Mouse (Mus musculus): ENCODE results near the gene Ppm1g. TPM values are rescaled to one million over a fixed set of nuclear protein-coding genes. Genes with fewer than 3 reads are reported as not detected.
A peak's percentile ranks its signal among the peaks of the same experiment; 100 is the strongest.

Ppm1g gene
- total and polyA plus RNA-seq, 3 experiments: 96.9 to 366 (median 182) TPM

DNA sequence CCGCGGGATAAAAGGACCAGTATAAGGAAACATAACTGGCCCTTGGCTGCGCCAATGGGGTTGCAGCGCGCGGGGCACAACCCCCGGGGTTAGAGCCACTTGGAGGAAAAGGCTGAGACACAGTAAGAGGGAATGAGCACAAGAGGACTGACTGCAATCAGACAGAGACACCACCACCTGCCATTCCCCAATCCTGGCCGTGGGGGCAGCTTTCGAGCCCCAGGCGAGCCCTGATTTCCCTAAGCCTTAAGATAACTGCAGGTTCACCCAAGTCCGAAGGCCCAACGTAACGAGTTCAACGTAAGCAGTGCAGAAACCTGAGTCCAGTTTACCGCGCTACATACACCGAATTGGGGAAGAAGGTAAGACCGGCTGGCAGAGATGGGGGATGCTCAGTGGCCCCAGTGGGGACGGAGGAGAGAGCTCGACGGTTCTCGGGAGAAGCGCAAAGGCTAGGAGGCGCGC is 41.2 kb downstream of the Ppm1g start (continued):
- TF ChIP-seq HCFC1 (IDR thresholded peaks at IDR 0.05; ENCODE audit: low read depth, low read length): no peak
- peak; percentile 53; the same call in 1 of the 2 replicates for TF ChIP-seq RCOR1 (conservative IDR thresholded peaks at IDR 0.05; ENCODE audit: low read depth, low read length)

GRCm38 (mm10) chr5:31168630-31169029 is 51.9 kb downstream of the Ppm1g start:
- Histone ChIP-seq H3K4me3 (replicated peaks in 1 of 3; ENCODE audit: low read depth in 2 of 3, low read length in 2 of 3, poor library complexity in 1 of 3) (no peak overlapping the region), H3K79me2 (replicated peaks; ENCODE audit: control insufficient read depth, extremely low read depth, insufficient read depth, poor library complexity, severe bottlenecking) (0 out of 2 replicates have a peak, but pooled peaks cover 6% of the 10 kb centered on the region), H3K27ac (ENCODE audit: insufficient read depth, low read depth) (no peak overlapping the region), H3K36me3 (replicated peaks in 1 of 2; ENCODE audit: control insufficient read depth in 1 of 2, insufficient read depth in 1 of 2, low read length in 1 of 2) (peaks cover 74 to 92% of the 10 kb centered on the region in 2 experiments), H3K9me3 (replicated peaks; ENCODE audit: low read length) (no peaks in the 10 kb centered on the region), H3K4me1 (ENCODE audit: control insufficient read depth in 1 of 2, insufficient read depth in 2 of 2) (no peaks in the 10 kb centered on the region), H3K9ac (ENCODE audit: insufficient read depth, low read depth) (no peak overlapping the region), H3K4me2 (ENCODE audit: insufficient read depth, low read depth, poor library complexity, severe bottlenecking) (no peak overlapping the region), H3K27me3 (replicated peaks) (no peaks in the 10 kb centered on the region)
- dilution Hi-C loops (cut with MboI; ENCODE audit: extremely low pct_ligation_motif_present, extremely low pct_unique_long_range_greater_than_20kb, low sequenced_read_pairs): no loop called here
- in situ Hi-C loops (cut with MboI; ENCODE audit: low pct_ligation_motif_present, low pct_unique_long_range_greater_than_20kb, low sequenced_read_pairs): no loop called here
- no peak for TF ChIP-seq SMC3 (IDR thresholded peaks at IDR 0.05; ENCODE audit: low read depth, low read length)
- TF ChIP-seq ZKSCAN1 (IDR thresholded peaks at IDR 0.05; ENCODE audit: borderline replicate concordance, low read depth, low read length): no peak
- TF ChIP-seq ELF1 (IDR thresholded peaks at IDR 0.05; ENCODE audit: low read depth, low read length): no peak
- no peak for TF ChIP-seq MAFK (IDR thresholded peaks at IDR 0.05; ENCODE audit: insufficient replicate concordance, low read length)
- TF ChIP-seq GABPA (IDR thresholded peaks at IDR 0.05; ENCODE audit: insufficient replicate concordance, low read depth, low read length): no peak
- TF ChIP-seq ETS1 (conservative IDR thresholded peaks at IDR 0.05; ENCODE audit: low read depth, low read length): no peak
- no peak for TF ChIP-seq UBTF (IDR thresholded peaks at IDR 0.05; ENCODE audit: low read depth, low read length)
- TF ChIP-seq HCFC1 (IDR thresholded peaks at IDR 0.05; ENCODE audit: low read depth, low read length): no peak
- TF ChIP-seq SIN3A (IDR thresholded peaks at IDR 0.05; ENCODE audit: low read length): no peak
- no peak for TF ChIP-seq ZMIZ1 (IDR thresholded peaks at IDR 0.05; ENCODE audit: low read depth, low read length)
- no peak for DNase-seq (ENCODE audit: extremely low read depth)

GRCm38 (mm10) chr5:31164878-31165277 is 55.6 kb downstream of the Ppm1g start:
- in situ Hi-C loops (cut with MboI; ENCODE audit: low pct_ligation_motif_present, low pct_unique_long_range_greater_than_20kb, low sequenced_read_pairs): no loop called here
- peaks cover 71 to 96% of the 10 kb centered on the region in 2 experiments for H3K36me3 ChIP-seq (replicated peaks in 1 of 2; ENCODE audit: control insufficient read depth in 1 of 2, insufficient read depth in 1 of 2, low read length in 1 of 2)
- dilution Hi-C loops (cut with MboI; ENCODE audit: extremely low pct_ligation_motif_present, extremely low pct_unique_long_range_greater_than_20kb, low sequenced_read_pairs): no loop called here

More at GRCm38 (mm10) chr5:31164878-31165277, 55.6 kb downstream of the Ppm1g start:
- peaks cover 6% of the 10 kb centered on the region; the same call in 1 of the 2 replicates for H3K79me2 ChIP-seq (replicated peaks; ENCODE audit: control insufficient read depth, extremely low read depth, insufficient read depth, poor library complexity, severe bottlenecking)
- TF ChIP-seq UBTF (IDR thresholded peaks at IDR 0.05; ENCODE audit: low read depth, low read length) (no peak), ELF1 (IDR thresholded peaks at IDR 0.05; ENCODE audit: low read depth, low read length) (no peak), USF2 (conservative IDR thresholded peaks at IDR 0.05; ENCODE audit: low read depth, low read length) (no peak), ZNF384 (IDR thresholded peaks at IDR 0.05; ENCODE audit: low read depth, low read length) (no peak), CTCF (conservative IDR thresholded peaks at IDR 0.05 in 1 of 2, IDR thresholded peaks at IDR 0.05 in 1 of 2; ENCODE audit: low read depth in 2 of 2, low read length in 2 of 2) (no peak), MYC (IDR thresholded peaks at IDR 0.05; ENCODE audit: low read depth, low read length) (no peak), JUND (conservative IDR thresholded peaks at IDR 0.05; ENCODE audit: low read depth, low read length) (no peak), TCF12 (IDR thresholded peaks at IDR 0.05; ENCODE audit: low read depth, low read length) (no peak), KAT2A (IDR thresholded peaks at IDR 0.05; ENCODE audit: insufficient replicate concordance, low read length) (no peak), RAD21 (IDR thresholded peaks at IDR 0.05; ENCODE audit: low read depth, low read length) (no peak), SIN3A (IDR thresholded peaks at IDR 0.05; ENCODE audit: low read length) (no peak), NELFE (IDR thresholded peaks at IDR 0.05; ENCODE audit: low read depth, low read length) (no peak), NRF1 (IDR thresholded peaks at IDR 0.05; ENCODE audit: low read depth, low read length) (no peak), BHLHE40 (IDR thresholded peaks at IDR 0.05; ENCODE audit: low read depth, low read length) (no peak), JUN (IDR thresholded peaks at IDR 0.05; ENCODE audit: insufficient read depth, low read depth, low read length) (no peak), CHD2 (IDR thresholded peaks at IDR 0.05; ENCODE audit: low read length) (no peak)
- no peak overlapping the region for H3K4me3 ChIP-seq (replicated peaks in 1 of 3; ENCODE audit: low read depth in 2 of 3, low read length in 2 of 3, poor library complexity in 1 of 3)
- no peak overlapping the region for H3K27ac ChIP-seq (ENCODE audit: insufficient read depth, low read depth)
- no peaks in the 10 kb centered on the region for H3K4me1 ChIP-seq (ENCODE audit: control insufficient read depth in 1 of 2, insufficient read depth in 2 of 2)
- no peaks in the 10 kb centered on the region for H3K27me3 ChIP-seq (replicated peaks)
- H3K4me2 ChIP-seq (ENCODE audit: insufficient read depth, low read depth, poor library complexity, severe bottlenecking): no peak overlapping the region
- no peaks in the 10 kb centered on the region for H3K9me3 ChIP-seq (replicated peaks; ENCODE audit: low read length)
- DNase-seq (ENCODE audit: extremely low read depth): no peak
- H3K9ac ChIP-seq (ENCODE audit: insufficient read depth, low read depth): no peak overlapping the region

All from CH12.LX (cell line).